Mouse (Mus musculus) hindbrain, embryonic 14.5 days (tissue): Measurements from ENCODE around the gene Pacsin1. TPM values are rescaled to one million over a fixed set of nuclear protein-coding genes. Genes with fewer than 3 reads are reported as not detected.

ENCODE experiments used
- ATAC-seq: fragments of 200-750 bp; cut with Nextera tagmentation; 2 replicates; pipeline ENCODE4 v1.8.0; 2017; ENCODE audit warnings: moderate number of reproducible peaks, mild to moderate bottlenecking, moderate TSS enrichment, moderate library complexity; ENCODE audit not compliant: low FRiP score
- DNase-seq: peaks from one replicate; pipeline ENCODE4 v3.0.0-alpha.2; 2015; ENCODE audit warnings: low spot score
- H3K27ac ChIP-seq: fragments of 300-500 bp; sonication (generic); 2 replicates; pipeline ENCODE4 v1.5.1; 2014; ENCODE audit warnings: mild to moderate bottlenecking, moderate library complexity
- H3K27me3 ChIP-seq: fragments of 300-500 bp; sonication (generic); 2 replicates; pipeline ENCODE4 v1.6.1; 2014; ENCODE audit warnings: mild to moderate bottlenecking, low read length, mixed read lengths; ENCODE audit not compliant: control insufficient read depth, insufficient read depth
- H3K36me3 ChIP-seq: fragments of 300-500 bp; sonication (generic); replicated peaks from 2 replicates; pipeline ENCODE4 v1.6.1; 2014; ENCODE audit not compliant: control insufficient read depth, insufficient read depth
- H3K4me1 ChIP-seq: fragments of 300-500 bp; sonication (generic); replicated peaks from 2 replicates; pipeline ENCODE4 v1.6.1; 2014; ENCODE audit warnings: antibody characterized with exemption, low read length, mixed read lengths; ENCODE audit not compliant: control insufficient read depth, insufficient read depth
- H3K4me2 ChIP-seq: fragments of 300-500 bp; sonication (generic); replicated peaks from 2 replicates; pipeline ENCODE4 v1.6.1; 2014; ENCODE audit warnings: mild to moderate bottlenecking, moderate library complexity
- H3K4me3 ChIP-seq: fragments of 300-500 bp; sonication (generic); replicated peaks from 2 replicates; pipeline ENCODE4 v1.5.1; 2014; ENCODE audit warnings: mild to moderate bottlenecking, low read length
- H3K9ac ChIP-seq: fragments of 300-500 bp; sonication (generic); 2 replicates; pipeline ENCODE4 v1.6.1; 2014
- H3K9me3 ChIP-seq: fragments of 300-500 bp; sonication (generic); 2 replicates; pipeline ENCODE4 v1.6.1; 2016; ENCODE audit warnings: low read length; ENCODE audit not compliant: control insufficient read depth
- WGBS: fragments of 180-500 bp; shearing (Covaris S2); extraction: QIAGEN DNeasy Blood & Tissue Kit; methylation state at CpG from one replicate; pipeline ENCODE4 v1.1.7; 2014; 5-methylcytosine and 5-hydroxymethylcytosine counted together
- polyA plus RNA-seq: library from polyadenylated mRNA; unstranded; fragments of >200 nt; fragmentation: Nextera tagmentation; extraction: Ambion mirVana; gene quantifications from 2 replicates; pipeline ENCODE4 v1.2.1, GENCODE M21; 2014

The Pacsin1 gene
- polyA plus RNA-seq, 1 experiment from 2014 or later = 44.5 TPM

DNA sequence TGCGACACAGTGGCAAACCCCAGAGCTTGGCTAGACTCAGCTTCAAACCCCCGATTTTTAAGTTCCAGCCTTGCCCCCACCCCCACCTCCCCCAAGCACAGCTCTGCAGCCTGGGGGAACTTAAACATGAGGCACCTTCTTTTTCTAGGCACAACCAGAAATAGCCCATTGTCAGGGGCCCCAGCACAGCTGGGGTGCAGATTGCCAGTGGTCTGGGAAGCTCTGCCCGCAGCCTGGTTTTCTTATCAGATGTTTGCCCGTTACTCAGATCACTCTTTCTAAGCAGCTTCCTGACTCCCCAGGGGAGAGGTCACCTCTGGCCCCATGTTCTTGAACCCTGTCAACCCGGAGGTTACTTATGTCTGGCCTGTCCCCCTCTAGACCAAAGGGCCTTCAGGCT lies 1.1 kb downstream of the Pacsin1 start:
- H3K4me1 ChIP-seq = peaks cover 10% of the 10 kb centered on the region; the same call in 1 of the 2 replicates
- peak overlapping the region; percentile 82 for H3K9ac ChIP-seq
- no peaks in the 10 kb centered on the region for H3K36me3 ChIP-seq
- no peaks in the 10 kb centered on the region for H3K27me3 ChIP-seq
- ATAC-seq (no peak), DNase-seq (no peak)
- WGBS = 23% methylated on average over 5 of the region's 5 CpGs
- no peak overlapping the region for H3K27ac ChIP-seq
- H3K9me3 ChIP-seq = no peaks in the 10 kb centered on the region
- H3K4me2 ChIP-seq = peak overlapping the region; percentile 83
- peak overlapping the region; percentile 75 for H3K4me3 ChIP-seq

GRCm38 (mm10) chr17:27657123-27657522 lies 1.8 kb downstream of the Pacsin1 start:
- H3K4me1 ChIP-seq = peaks cover 10% of the 10 kb centered on the region; the same call in 1 of the 2 replicates
- no peaks in the 10 kb centered on the region for H3K27me3 ChIP-seq
- WGBS = 71% methylated on average over 8 of the region's 8 CpGs
- H3K9me3 ChIP-seq = no peaks in the 10 kb centered on the region
- ATAC-seq (no peak), DNase-seq (no peak)
- peak overlapping the region; percentile 83; the same call in 1 of the 2 replicates for H3K4me2 ChIP-seq
- no peak overlapping the region for H3K27ac ChIP-seq
- H3K4me3 ChIP-seq = no peak overlapping the region
- H3K9ac ChIP-seq = no peak overlapping the region
- no peaks in the 10 kb centered on the region for H3K36me3 ChIP-seq

GRCm38 (mm10) chr17:27658767-27659166 lies 3.5 kb downstream of the Pacsin1 start:
- Histone ChIP-seq H3K9ac (no peak overlapping the region), H3K4me2 (no peak overlapping the region), H3K36me3 (no peaks in the 10 kb centered on the region), H3K27ac (no peak overlapping the region), H3K4me1 (peaks cover 10% of the 10 kb centered on the region; the same call in 1 of the 2 replicates), H3K27me3 (no peaks in the 10 kb centered on the region), H3K4me3 (no peak overlapping the region), H3K9me3 (no peaks in the 10 kb centered on the region)
- DNase-seq = no peak
- no peak for ATAC-seq
- WGBS = 78% methylated on average over 7 of the region's 7 CpGs

DNA sequence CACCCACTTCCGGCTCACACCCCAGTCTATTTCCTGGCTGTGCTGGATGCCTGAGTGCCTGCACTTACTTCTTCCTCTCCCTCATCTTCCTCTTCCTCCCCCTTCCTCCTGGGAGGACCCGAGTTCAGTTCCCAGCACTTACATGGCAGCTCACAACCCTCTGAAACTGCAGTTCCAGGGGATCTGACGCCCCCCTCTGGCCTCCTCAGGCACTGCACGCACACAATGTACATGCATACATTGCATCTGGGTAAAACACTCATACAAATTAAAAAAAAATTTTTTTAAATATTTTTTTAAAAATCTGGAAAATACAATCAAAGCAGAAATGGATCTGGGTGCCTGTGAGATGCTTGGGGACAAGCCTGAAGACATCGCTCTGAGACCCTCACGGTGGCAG lies 16.4 kb downstream of the Pacsin1 start:
- Histone ChIP-seq H3K9ac (no peak overlapping the region), H3K4me3 (no peak overlapping the region), H3K27me3 (no peaks in the 10 kb centered on the region), H3K27ac (no peak overlapping the region), H3K36me3 (no peaks in the 10 kb centered on the region), H3K4me2 (no peak overlapping the region), H3K4me1 (0 out of 2 replicates have a peak, but pooled peaks cover 2% of the 10 kb centered on the region), H3K9me3 (no peaks in the 10 kb centered on the region)
- DNase-seq (no peak), ATAC-seq (no peak)
- WGBS = 82% methylated on average over 6 of the region's 6 CpGs

GRCm38 (mm10) chr17:27673945-27674344 lies 18.6 kb downstream of the Pacsin1 start:
- 47% methylated on average over 7 of the region's 7 CpGs for WGBS
- no peak for DNase-seq
- no peak overlapping the region for H3K4me2 ChIP-seq
- no peak overlapping the region for H3K4me3 ChIP-seq
- no peak overlapping the region for H3K27ac ChIP-seq
- H3K36me3 ChIP-seq = no peaks in the 10 kb centered on the region
- H3K4me1 ChIP-seq = peaks cover 10% of the 10 kb centered on the region
- no peak for ATAC-seq
- H3K9ac ChIP-seq = no peak overlapping the region
- no peaks in the 10 kb centered on the region for H3K27me3 ChIP-seq
- no peaks in the 10 kb centered on the region for H3K9me3 ChIP-seq

GRCm38 (mm10) chr17:27675453-27675852 lies 20.1 kb downstream of the Pacsin1 start:
- 68% methylated on average over 9 of the region's 9 CpGs for WGBS
- H3K9me3 ChIP-seq = no peaks in the 10 kb centered on the region
- DNase-seq (no peak), ATAC-seq (no peak)
- H3K4me2 ChIP-seq = no peak overlapping the region
- no peak overlapping the region for H3K4me3 ChIP-seq
- H3K9ac ChIP-seq = no peak overlapping the region
- H3K27ac ChIP-seq = no peak overlapping the region
- no peaks in the 10 kb centered on the region for H3K27me3 ChIP-seq
- H3K36me3 ChIP-seq = no peaks in the 10 kb centered on the region
- peaks cover 19% of the 10 kb centered on the region for H3K4me1 ChIP-seq

GRCm38 (mm10) chr17:27676270-27676669 lies 21.0 kb downstream of the Pacsin1 start:
- H3K9ac ChIP-seq = no peak overlapping the region
- 67% methylated on average over 7 of the region's 7 CpGs for WGBS
- no peak overlapping the region for H3K4me3 ChIP-seq
- H3K4me2 ChIP-seq = no peak overlapping the region
- H3K4me1 ChIP-seq = peaks cover 19% of the 10 kb centered on the region
- no peaks in the 10 kb centered on the region for H3K9me3 ChIP-seq
- DNase-seq (no peak), ATAC-seq (no peak)
- H3K27ac ChIP-seq = no peak overlapping the region
- no peaks in the 10 kb centered on the region for H3K36me3 ChIP-seq
- H3K27me3 ChIP-seq = no peaks in the 10 kb centered on the region

DNA sequence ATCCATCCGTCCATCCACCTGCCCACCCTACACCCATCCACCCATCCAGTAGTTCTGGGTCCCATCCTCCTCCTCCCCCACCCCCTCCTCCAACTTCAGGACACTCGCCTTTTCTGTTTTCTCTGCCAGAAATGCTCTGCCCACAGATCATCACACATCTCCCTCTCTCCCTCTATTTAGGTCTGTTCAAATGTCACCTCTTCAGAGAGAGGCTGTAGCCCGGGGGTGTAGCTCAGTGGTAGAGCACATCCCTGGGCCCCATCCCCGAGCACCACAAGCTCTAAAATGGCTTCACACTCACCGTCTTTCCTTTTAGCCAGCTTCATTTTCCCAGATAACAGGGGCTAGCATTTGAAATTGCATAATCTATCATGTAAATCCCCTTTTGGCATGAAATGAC lies 22.4 kb downstream of the Pacsin1 start:
- no peaks in the 10 kb centered on the region for H3K9me3 ChIP-seq
- H3K36me3 ChIP-seq = no peaks in the 10 kb centered on the region
- DNase-seq = no peak
- ATAC-seq = no peak
- 85% methylated on average over 5 of the region's 5 CpGs for WGBS
- H3K4me1 ChIP-seq = peaks cover 19% of the 10 kb centered on the region
- no peak overlapping the region for H3K9ac ChIP-seq
- peak overlapping the region; percentile 88 for H3K27ac ChIP-seq
- no peak overlapping the region for H3K4me2 ChIP-seq
- no peak overlapping the region for H3K4me3 ChIP-seq
- H3K27me3 ChIP-seq = no peaks in the 10 kb centered on the region

DNA sequence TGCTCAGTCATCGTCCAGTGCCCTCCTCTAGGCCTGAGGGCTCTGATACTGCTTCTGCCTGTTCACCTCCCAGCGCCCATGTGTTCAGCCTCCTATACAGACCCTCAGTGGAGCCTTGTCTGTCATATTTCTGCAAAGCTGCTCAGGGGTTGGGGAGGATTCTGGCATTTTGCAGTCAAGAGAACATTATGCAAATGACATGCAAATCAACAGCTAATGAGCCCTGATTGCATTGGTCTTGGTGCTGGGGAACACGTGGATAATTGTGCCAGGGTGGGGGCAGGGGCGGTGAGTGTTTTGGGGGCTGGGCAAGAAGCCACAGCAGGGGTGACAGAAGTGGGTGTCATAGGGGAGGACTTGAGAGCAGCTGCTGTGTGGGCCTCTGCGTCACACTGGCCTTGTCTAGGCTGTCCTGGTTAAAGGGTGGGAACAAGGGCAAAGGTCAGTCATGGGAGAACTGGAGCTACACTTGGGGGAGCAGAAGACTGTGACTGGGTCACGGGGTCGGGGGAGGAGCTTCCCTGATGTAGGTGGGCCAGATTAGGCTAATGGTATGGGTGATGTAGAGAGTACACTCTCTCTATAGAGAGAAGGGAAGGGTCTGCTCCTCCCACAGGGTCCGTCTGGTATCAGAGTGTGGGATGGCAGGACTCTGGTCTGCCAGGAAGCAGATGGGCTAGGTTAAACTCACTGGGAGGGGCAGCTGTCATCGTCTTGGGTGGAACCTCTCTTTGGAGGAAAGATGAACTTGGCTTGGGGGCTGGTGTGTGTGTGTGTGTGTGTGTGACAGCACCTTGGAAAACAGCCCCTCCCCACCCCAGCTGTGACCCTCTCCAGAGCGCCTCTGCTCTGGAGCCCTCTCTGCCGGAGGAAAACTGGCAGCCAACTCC lies 23.9 kb downstream of the Pacsin1 start:
- 24% methylated on average over 11 of the region's 11 CpGs for WGBS
- ATAC-seq = peak; percentile 66

More for the DNA sequence above, 23.9 kb downstream of the Pacsin1 start:
- peak; percentile 67 for DNase-seq
- Histone ChIP-seq H3K9me3 (no peaks in the 10 kb centered on the region), H3K4me3 (no peak overlapping the region), H3K9ac (no peak overlapping the region), H3K27me3 (no peaks in the 10 kb centered on the region), H3K4me2 (no peak overlapping the region), H3K27ac (peak overlapping the region; percentile 88), H3K36me3 (no peaks in the 10 kb centered on the region), H3K4me1 (peaks cover 19% of the 10 kb centered on the region)
